Mouse (Mus musculus) hindbrain, embryonic 15.5 days (tissue): ENCODE measurements around the gene Hoxd10. TPM values are rescaled to one million over a fixed set of nuclear protein-coding genes. Genes with fewer than 3 reads are reported as not detected.

Experiments used
- ATAC-seq: fragments of 200-750 bp; cut with Nextera tagmentation; 2 replicates; pipeline ENCODE4 v1.8.0; 2017; ENCODE audit warnings: low read depth, moderate number of reproducible peaks, moderate TSS enrichment; ENCODE audit not compliant: low FRiP score
- H3K27ac ChIP-seq: fragments of 300-500 bp; sonication (generic); replicated peaks from 2 replicates; pipeline ENCODE4 v1.5.1; 2015; ENCODE audit warnings: mild to moderate bottlenecking, inconsistent platforms
- H3K27me3 ChIP-seq: fragments of 300-500 bp; sonication (generic); 2 replicates; pipeline ENCODE4 v1.6.1; 2015; ENCODE audit warnings: control low read depth, inconsistent platforms
- H3K36me3 ChIP-seq: fragments of 300-500 bp; sonication (generic); 2 replicates; pipeline ENCODE4 v1.6.1; 2015; ENCODE audit warnings: control low read depth, inconsistent platforms
- H3K4me1 ChIP-seq: fragments of 300-500 bp; sonication (generic); replicated peaks from 2 replicates; pipeline ENCODE4 v1.6.1; 2015; ENCODE audit warnings: control low read depth, inconsistent platforms
- H3K4me2 ChIP-seq: fragments of 300-500 bp; sonication (generic); 2 replicates; pipeline ENCODE4 v1.6.1; 2015; ENCODE audit warnings: moderate library complexity, mild to moderate bottlenecking, inconsistent platforms
- H3K4me3 ChIP-seq: fragments of 300-500 bp; sonication (generic); 2 replicates; pipeline ENCODE4 v1.5.1; 2015; ENCODE audit warnings: mild to moderate bottlenecking, inconsistent platforms
- H3K9ac ChIP-seq: fragments of 300-500 bp; sonication (generic); 2 replicates; pipeline ENCODE4 v1.6.1; 2015; ENCODE audit warnings: inconsistent platforms
- H3K9me3 ChIP-seq: fragments of 300-500 bp; sonication (generic); 2 replicates; pipeline ENCODE4 v1.6.1; 2016; ENCODE audit warnings: control low read depth, inconsistent platforms
- WGBS: fragments of 180-500 bp; shearing (Covaris S2); methylation state at CpG from one replicate; pipeline ENCODE4 v1.1.7; 2015; 5-methylcytosine and 5-hydroxymethylcytosine counted together
- polyA plus RNA-seq: library from polyadenylated mRNA; unstranded; fragments of >200 nt; fragmentation: Nextera tagmentation; extraction: Ambion mirVana; gene quantifications from 2 replicates; pipeline ENCODE4 v1.2.1, GENCODE M21; 2015

The Hoxd10 gene
- polyA plus RNA-seq, 1 experiment from 2014 or later = not detected

- H3K4me2 ChIP-seq = no peak overlapping the region
- H3K4me3 ChIP-seq = no peak overlapping the region
- no peak overlapping the region for H3K9ac ChIP-seq
- WGBS = 11% methylated on average over 2 of the region's 2 CpGs
- no peak overlapping the region for H3K27ac ChIP-seq
- H3K9me3 ChIP-seq = no peaks in the 10 kb centered on the region
- H3K4me1 ChIP-seq = peaks cover 9% of the 10 kb centered on the region
- ATAC-seq = no peak
- H3K27me3 ChIP-seq = peaks cover 100% of the 10 kb centered on the region
- H3K36me3 ChIP-seq = no peaks in the 10 kb centered on the region
Observed at GRCm38 (mm10) chr2:74677106-74677505, 14.6 kb upstream of the Hoxd10 start.

- no peak for ATAC-seq
- Histone ChIP-seq H3K4me3 (no peak within 1 kb of the TSS), H3K9ac (no peak within 1 kb of the TSS), H3K4me1 (peaks cover 12% of the 10 kb centered on the region), H3K27ac (no peak within 1 kb of the TSS), H3K4me2 (no peak within 1 kb of the TSS), H3K27me3 (peaks cover 99% of the 10 kb centered on the region), H3K9me3 (no peaks in the 10 kb centered on the region), H3K36me3 (no peaks in the 10 kb centered on the region)
- whole genome bisulfite sequencing = 1% methylated on average over 15 of the region's 15 CpGs
Observed at GRCm38 (mm10) chr2:74678891-74679595, 12.7 kb upstream of the Hoxd10 start, which contains the start of gene Hoxd11. TSS of gene Hoxd11 (plus strand) at chr2:74679557.

- no peaks in the 10 kb centered on the region for H3K9me3 ChIP-seq
- no peak overlapping the region for H3K9ac ChIP-seq
- H3K4me2 ChIP-seq = no peak overlapping the region
- no peak overlapping the region for H3K27ac ChIP-seq
- peaks cover 99% of the 10 kb centered on the region for H3K27me3 ChIP-seq
- no peaks in the 10 kb centered on the region for H3K36me3 ChIP-seq
- H3K4me1 ChIP-seq = peaks cover 12% of the 10 kb centered on the region
- no peak overlapping the region for H3K4me3 ChIP-seq
- ATAC-seq = no peak
- under 1% methylated on average over 25 of the region's 26 CpGs for WGBS
Observed at GRCm38 (mm10) chr2:74679596-74679971, 12.1 kb upstream of the Hoxd10 start.

GRCm38 (mm10) chr2:74679980-74680379, 11.7 kb upstream of the Hoxd10 start:
- peaks cover 12% of the 10 kb centered on the region for H3K4me1 ChIP-seq
- H3K4me2 ChIP-seq = no peak overlapping the region
- peaks cover 99% of the 10 kb centered on the region for H3K27me3 ChIP-seq
- H3K9ac ChIP-seq = no peak overlapping the region
- H3K4me3 ChIP-seq = no peak overlapping the region
- ATAC-seq = no peak
- H3K36me3 ChIP-seq = no peaks in the 10 kb centered on the region
- H3K9me3 ChIP-seq = no peaks in the 10 kb centered on the region
- under 1% methylated on average over 20 of the region's 23 CpGs for WGBS
- no peak overlapping the region for H3K27ac ChIP-seq

GRCm38 (mm10) chr2:74680561-74681398, 10.9 kb upstream of the Hoxd10 start:
- ATAC-seq = no peak
- Histone ChIP-seq H3K36me3 (no peaks in the 10 kb centered on the region), H3K4me3 (no peak overlapping the region), H3K9me3 (no peaks in the 10 kb centered on the region), H3K27ac (no peak overlapping the region), H3K27me3 (peaks cover 99% of the 10 kb centered on the region), H3K4me1 (peaks cover 12% of the 10 kb centered on the region), H3K9ac (no peak overlapping the region), H3K4me2 (no peak overlapping the region)
- WGBS = under 1% methylated on average over 21 of the region's 21 CpGs

GRCm38 (mm10) chr2:74681594-74682531, 9.9 kb upstream of the Hoxd10 start:
- Histone ChIP-seq H3K4me1 (peaks cover 12% of the 10 kb centered on the region), H3K9me3 (no peaks in the 10 kb centered on the region), H3K36me3 (no peaks in the 10 kb centered on the region), H3K27me3 (peaks cover 97% of the 10 kb centered on the region), H3K27ac (no peak overlapping the region), H3K4me2 (peak overlapping the region; percentile 21; the same call in 1 of the 2 replicates), H3K9ac (no peak overlapping the region), H3K4me3 (0 out of 2 replicates have a peak overlapping the region, but pooled peaks have one; percentile 3)
- peak; percentile 38; the same call in 1 of the 2 replicates for ATAC-seq
- under 1% methylated on average over 74 of the region's 78 CpGs for WGBS

GRCm38 (mm10) chr2:74682796-74683195, 8.9 kb upstream of the Hoxd10 start:
- Histone ChIP-seq H3K27ac (no peak overlapping the region), H3K27me3 (peaks cover 97% of the 10 kb centered on the region), H3K4me2 (peak overlapping the region; percentile 21; the same call in 1 of the 2 replicates), H3K4me3 (0 out of 2 replicates have a peak overlapping the region, but pooled peaks have one; percentile 3), H3K9me3 (no peaks in the 10 kb centered on the region), H3K9ac (no peak overlapping the region), H3K4me1 (peaks cover 12% of the 10 kb centered on the region), H3K36me3 (no peaks in the 10 kb centered on the region)
- WGBS = under 1% methylated on average over 29 of the region's 51 CpGs
- ATAC-seq = no peak

- Histone ChIP-seq H3K4me1 (peaks cover 12% of the 10 kb centered on the region), H3K9me3 (no peaks in the 10 kb centered on the region), H3K4me3 (no peak overlapping the region), H3K36me3 (no peaks in the 10 kb centered on the region), H3K27me3 (peaks cover 97% of the 10 kb centered on the region), H3K27ac (no peak overlapping the region), H3K4me2 (no peak overlapping the region), H3K9ac (no peak overlapping the region)
- no peak for ATAC-seq
- WGBS = 1% methylated on average over 18 of the region's 18 CpGs
Observed at GRCm38 (mm10) chr2:74683471-74683951, 8.2 kb upstream of the Hoxd10 start.

- Histone ChIP-seq H3K4me1 (peaks cover 12% of the 10 kb centered on the region), H3K27ac (no peak overlapping the region), H3K36me3 (no peaks in the 10 kb centered on the region), H3K9ac (no peak overlapping the region), H3K4me2 (no peak overlapping the region), H3K9me3 (no peaks in the 10 kb centered on the region), H3K4me3 (no peak overlapping the region), H3K27me3 (peaks cover 97% of the 10 kb centered on the region)
- ATAC-seq = no peak
- 1% methylated on average over 12 of the region's 12 CpGs for WGBS
Observed at GRCm38 (mm10) chr2:74684106-74684505, 7.6 kb upstream of the Hoxd10 start.

- Histone ChIP-seq H3K4me1 (peaks cover 12% of the 10 kb centered on the region), H3K4me3 (no peak overlapping the region), H3K27ac (no peak overlapping the region), H3K4me2 (no peak overlapping the region), H3K9me3 (no peaks in the 10 kb centered on the region), H3K36me3 (no peaks in the 10 kb centered on the region), H3K27me3 (peaks cover 97% of the 10 kb centered on the region), H3K9ac (no peak overlapping the region)
- no peak for ATAC-seq
- WGBS = 11% methylated on average over 4 of the region's 4 CpGs
Observed at GRCm38 (mm10) chr2:74685059-74685603, 6.6 kb upstream of the Hoxd10 start.

GRCm38 (mm10) chr2:74686301-74686987, 5.3 kb upstream of the Hoxd10 start:
- Histone ChIP-seq H3K9me3 (no peaks in the 10 kb centered on the region), H3K27me3 (peaks cover 92% of the 10 kb centered on the region), H3K36me3 (no peaks in the 10 kb centered on the region), H3K4me1 (peaks cover 12% of the 10 kb centered on the region), H3K9ac (no peak overlapping the region), H3K27ac (no peak overlapping the region), H3K4me2 (no peak overlapping the region), H3K4me3 (no peak overlapping the region)
- whole genome bisulfite sequencing = 5% methylated on average over 17 of the region's 17 CpGs
- no peak for ATAC-seq
